Mouse (Mus musculus) midbrain, embryonic 15.5 days (tissue): Measurements from ENCODE around the gene Irs1. TPM values are rescaled to one million over a fixed set of nuclear protein-coding genes. Genes with fewer than 3 reads are reported as not detected.

Source experiments
- ATAC-seq: fragments of 200-750 bp; cut with Nextera tagmentation; replicated peaks from 2 replicates; pipeline ENCODE4 v1.8.0; 2017; ENCODE audit warnings: moderate TSS enrichment
- H3K27ac ChIP-seq: fragments of 300-500 bp; sonication (generic); 2 replicates; pipeline ENCODE4 v1.5.1; 2015; ENCODE audit warnings: mild to moderate bottlenecking, inconsistent platforms
- H3K27me3 ChIP-seq: fragments of 300-500 bp; sonication (generic); replicated peaks from 2 replicates; pipeline ENCODE4 v1.6.1; 2015; ENCODE audit warnings: inconsistent platforms
- H3K36me3 ChIP-seq: fragments of 300-500 bp; sonication (generic); replicated peaks from 2 replicates; pipeline ENCODE4 v1.6.1; 2015; ENCODE audit warnings: inconsistent platforms
- H3K4me1 ChIP-seq: fragments of 300-500 bp; sonication (generic); 2 replicates; pipeline ENCODE4 v1.6.1; 2015; ENCODE audit warnings: inconsistent platforms
- H3K4me2 ChIP-seq: fragments of 300-500 bp; sonication (generic); 2 replicates; pipeline ENCODE4 v1.6.1; 2015; ENCODE audit warnings: inconsistent platforms, mild to moderate bottlenecking, moderate library complexity
- H3K4me3 ChIP-seq: fragments of 300-500 bp; sonication (generic); 2 replicates; pipeline ENCODE4 v1.5.1; 2015; ENCODE audit warnings: mild to moderate bottlenecking, inconsistent platforms
- H3K9ac ChIP-seq: fragments of 300-500 bp; sonication (generic); 2 replicates; pipeline ENCODE4 v1.6.1; 2015; ENCODE audit warnings: mild to moderate bottlenecking, inconsistent platforms
- H3K9me3 ChIP-seq: fragments of 300-500 bp; sonication (generic); 2 replicates; pipeline ENCODE4 v1.6.1; 2016; ENCODE audit warnings: inconsistent platforms
- WGBS: fragments of 180-500 bp; shearing (Covaris S2); methylation state at CpG from one replicate; pipeline ENCODE4 v1.1.7; 2015; ENCODE audit warnings: mixed read lengths; 5-methylcytosine and 5-hydroxymethylcytosine counted together
- polyA plus RNA-seq: library from polyadenylated mRNA; unstranded; fragments of >200 nt; fragmentation: Nextera tagmentation; extraction: Ambion mirVana; gene quantifications from 2 replicates; pipeline ENCODE4 v1.2.1, GENCODE M21; 2015

Gene Irs1
- polyA plus RNA-seq, 1 experiment from 2014 or later: 8.2 TPM

DNA sequence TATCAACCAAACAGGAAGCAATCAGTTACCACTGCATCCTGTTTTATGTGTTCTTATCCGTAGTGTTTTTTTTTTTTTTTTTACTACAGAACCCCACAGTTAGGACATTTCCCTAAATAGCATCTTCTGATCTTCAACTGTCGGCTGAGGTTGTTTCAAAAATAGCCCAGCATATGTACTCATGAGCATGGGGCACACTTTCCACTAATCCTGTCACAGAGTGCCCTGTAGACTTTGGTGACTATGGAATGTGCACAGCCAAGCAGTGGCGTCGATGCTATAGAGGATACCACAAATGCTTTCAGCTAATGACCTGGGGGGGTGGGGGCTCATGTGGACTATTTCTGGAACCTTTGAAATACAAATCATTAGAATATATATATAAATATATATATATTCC is 23.7 kb downstream of the Irs1 start:
- 85% methylated on average over 4 of the region's 4 CpGs for WGBS
- Histone ChIP-seq H3K9me3 (no peaks in the 10 kb centered on the region), H3K36me3 (no peaks in the 10 kb centered on the region), H3K9ac (no peak overlapping the region), H3K4me3 (no peak overlapping the region), H3K27me3 (no peaks in the 10 kb centered on the region), H3K27ac (no peak overlapping the region), H3K4me2 (no peak overlapping the region), H3K4me1 (no peaks in the 10 kb centered on the region)
- ATAC-seq: no peak

DNA sequence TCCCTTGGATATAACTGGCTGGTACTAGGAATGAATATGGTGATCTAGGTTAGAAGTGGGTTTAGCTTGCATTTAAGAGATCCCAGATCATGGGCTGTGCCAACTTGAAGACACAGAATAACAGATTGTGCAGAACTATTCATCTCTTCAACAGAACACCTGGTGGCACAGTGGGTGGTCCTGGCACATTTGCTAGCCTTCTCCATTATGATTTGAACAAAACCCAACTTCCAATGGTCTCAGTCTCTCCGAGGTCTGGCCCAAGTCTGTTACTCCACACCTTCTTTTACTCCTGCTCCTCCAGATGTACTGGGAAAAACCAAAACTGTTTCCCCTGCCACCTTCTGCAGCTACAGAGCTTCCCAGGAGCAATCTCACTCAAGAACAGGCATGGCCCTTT is 28.9 kb downstream of the Irs1 start:
- H3K27me3 ChIP-seq: no peaks in the 10 kb centered on the region
- H3K4me3 ChIP-seq: no peak overlapping the region
- no peaks in the 10 kb centered on the region for H3K36me3 ChIP-seq
- H3K4me1 ChIP-seq: 0 out of 2 replicates have a peak, but pooled peaks cover 3% of the 10 kb centered on the region
- H3K9ac ChIP-seq: no peak overlapping the region
- no peak overlapping the region for H3K4me2 ChIP-seq
- H3K9me3 ChIP-seq: no peaks in the 10 kb centered on the region
- H3K27ac ChIP-seq: no peak overlapping the region
- no peak for ATAC-seq
- 59% methylated on average over 1 of the region's 1 CpGs for WGBS

DNA sequence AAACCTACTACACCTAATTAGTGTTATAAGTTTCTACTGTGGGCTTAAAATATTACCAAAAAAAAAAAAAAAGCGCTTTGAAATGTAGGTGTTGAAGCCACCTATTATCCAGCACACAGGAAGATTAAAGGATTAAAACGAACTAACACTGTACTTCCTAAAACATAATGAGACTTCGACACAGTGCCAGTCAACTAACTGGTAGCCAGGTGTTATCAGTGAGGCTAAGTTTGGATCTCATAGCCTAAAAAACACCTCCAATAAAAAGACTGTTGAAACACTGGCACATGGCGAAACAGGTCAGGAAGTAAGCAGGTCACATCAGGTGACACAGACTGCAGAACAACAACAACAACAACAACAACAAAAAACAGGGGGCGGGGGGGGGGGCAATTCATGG is 29.6 kb downstream of the Irs1 start:
- H3K4me1 ChIP-seq: 0 out of 2 replicates have a peak, but pooled peaks cover 3% of the 10 kb centered on the region
- no peak overlapping the region for H3K4me2 ChIP-seq
- ATAC-seq: no peak
- H3K9me3 ChIP-seq: no peaks in the 10 kb centered on the region
- H3K4me3 ChIP-seq: no peak overlapping the region
- H3K27me3 ChIP-seq: no peaks in the 10 kb centered on the region
- no peaks in the 10 kb centered on the region for H3K36me3 ChIP-seq
- H3K9ac ChIP-seq: no peak overlapping the region
- 84% methylated on average over 5 of the region's 5 CpGs for WGBS
- H3K27ac ChIP-seq: no peak overlapping the region

DNA sequence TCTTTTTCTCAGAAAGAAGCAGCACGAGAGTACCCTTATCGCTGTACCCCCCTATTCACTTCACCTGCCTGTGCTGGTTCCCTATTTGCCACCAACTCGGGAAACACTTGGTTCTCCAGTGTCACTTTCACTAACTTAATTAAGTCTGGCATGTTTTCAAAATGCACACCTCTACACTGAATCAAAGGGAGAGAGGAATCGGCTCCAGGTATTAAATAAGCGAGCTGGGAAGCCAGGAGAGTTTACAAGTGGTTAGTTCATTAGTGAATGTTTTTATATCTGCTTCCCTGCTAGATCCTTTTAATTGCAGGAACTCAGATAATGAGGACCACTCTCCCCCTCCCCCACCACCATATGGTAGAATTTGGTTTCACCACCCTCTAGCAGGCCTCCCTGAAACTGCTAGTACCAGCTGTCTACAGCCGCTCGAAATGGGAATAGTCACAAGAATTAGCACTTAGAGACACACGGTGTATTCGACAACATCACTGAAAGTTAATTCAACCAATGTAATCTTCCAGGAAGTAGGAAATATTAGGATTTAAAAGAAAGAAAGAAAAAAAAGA is 30.1 kb downstream of the Irs1 start:
- Histone ChIP-seq H3K9me3 (no peaks in the 10 kb centered on the region), H3K4me1 (0 out of 2 replicates have a peak, but pooled peaks cover 3% of the 10 kb centered on the region), H3K4me3 (no peak overlapping the region), H3K9ac (no peak overlapping the region), H3K36me3 (no peaks in the 10 kb centered on the region), H3K27me3 (no peaks in the 10 kb centered on the region), H3K27ac (no peak overlapping the region), H3K4me2 (no peak overlapping the region)
- peak; percentile 39; the same call in 1 of the 2 replicates for ATAC-seq
- WGBS: 51% methylated on average over 9 of the region's 9 CpGs

DNA sequence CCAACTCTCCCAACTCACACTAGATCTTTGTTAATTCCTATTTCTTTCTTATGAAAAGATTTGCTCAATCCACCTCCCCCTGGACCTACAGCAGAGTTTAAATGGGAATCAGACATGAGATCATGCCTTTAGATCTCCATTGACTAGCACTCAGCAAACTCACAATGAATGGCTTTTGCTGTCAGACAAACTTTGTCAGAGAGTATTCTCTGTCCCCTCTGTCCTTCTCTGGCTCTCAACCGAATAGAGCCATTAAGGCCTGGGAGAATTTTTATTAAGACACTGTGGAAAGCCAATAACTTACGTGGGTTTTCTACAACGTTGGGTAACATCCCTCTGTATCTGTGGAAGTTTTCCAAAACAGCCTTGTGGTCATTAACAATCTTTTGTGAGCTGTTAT is 31.2 kb downstream of the Irs1 start:
- no peak for ATAC-seq
- Histone ChIP-seq H3K9me3 (no peaks in the 10 kb centered on the region), H3K27ac (no peak overlapping the region), H3K4me3 (no peak overlapping the region), H3K4me2 (no peak overlapping the region), H3K27me3 (no peaks in the 10 kb centered on the region), H3K36me3 (no peaks in the 10 kb centered on the region), H3K4me1 (0 out of 2 replicates have a peak, but pooled peaks cover 3% of the 10 kb centered on the region), H3K9ac (no peak overlapping the region)
- 59% methylated on average over 3 of the region's 3 CpGs for WGBS

DNA sequence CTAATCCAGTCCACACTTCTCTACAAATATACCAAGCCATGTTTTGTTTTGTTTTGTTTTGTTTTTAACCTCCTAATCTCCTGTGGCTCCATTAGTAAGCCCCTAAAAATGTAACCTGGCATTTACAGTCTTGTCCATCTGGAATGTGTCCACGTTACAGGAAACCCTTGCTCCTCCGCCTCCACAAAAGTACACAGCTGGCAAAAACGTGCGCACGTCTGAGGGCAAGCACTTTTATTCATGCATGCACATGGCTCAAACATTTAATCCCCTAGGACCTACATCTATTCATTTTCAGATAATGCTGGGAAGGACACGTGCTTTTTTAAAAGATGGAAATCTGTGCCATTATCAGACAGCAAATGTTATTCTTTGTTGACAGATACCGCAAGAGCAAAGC is 32.9 kb downstream of the Irs1 start:
- Histone ChIP-seq H3K27ac (no peak overlapping the region), H3K9ac (no peak overlapping the region), H3K4me1 (0 out of 2 replicates have a peak, but pooled peaks cover 3% of the 10 kb centered on the region), H3K36me3 (no peaks in the 10 kb centered on the region), H3K4me3 (no peak overlapping the region), H3K9me3 (no peaks in the 10 kb centered on the region), H3K27me3 (no peaks in the 10 kb centered on the region), H3K4me2 (no peak overlapping the region)
- 37% methylated on average over 7 of the region's 7 CpGs for WGBS
- no peak for ATAC-seq

DNA sequence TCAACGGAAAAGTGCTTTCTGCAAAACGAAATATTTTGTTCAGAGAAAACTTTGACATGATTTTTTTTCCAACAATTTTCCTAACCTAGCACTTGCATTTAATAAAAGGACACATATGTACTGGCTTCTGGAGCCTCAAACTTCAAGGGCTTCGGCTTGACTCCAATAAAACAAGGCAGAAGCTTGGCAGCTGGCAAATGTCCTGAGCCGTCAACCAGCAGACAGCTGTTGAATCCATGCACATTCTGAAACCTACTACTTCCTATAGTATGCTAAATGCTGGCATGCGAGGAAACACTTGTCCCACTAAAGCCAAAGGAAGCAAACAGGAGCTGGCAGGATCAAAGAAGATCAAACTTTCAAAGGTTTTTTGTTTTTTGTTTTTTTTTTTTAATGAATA is 33.8 kb downstream of the Irs1 start:
- Histone ChIP-seq H3K9me3 (no peaks in the 10 kb centered on the region), H3K4me1 (0 out of 2 replicates have a peak, but pooled peaks cover 3% of the 10 kb centered on the region), H3K4me3 (no peak overlapping the region), H3K4me2 (no peak overlapping the region), H3K27ac (no peak overlapping the region), H3K27me3 (no peaks in the 10 kb centered on the region), H3K36me3 (no peaks in the 10 kb centered on the region), H3K9ac (no peak overlapping the region)
- no peak for ATAC-seq
- WGBS: 69% methylated on average over 5 of the region's 5 CpGs

DNA sequence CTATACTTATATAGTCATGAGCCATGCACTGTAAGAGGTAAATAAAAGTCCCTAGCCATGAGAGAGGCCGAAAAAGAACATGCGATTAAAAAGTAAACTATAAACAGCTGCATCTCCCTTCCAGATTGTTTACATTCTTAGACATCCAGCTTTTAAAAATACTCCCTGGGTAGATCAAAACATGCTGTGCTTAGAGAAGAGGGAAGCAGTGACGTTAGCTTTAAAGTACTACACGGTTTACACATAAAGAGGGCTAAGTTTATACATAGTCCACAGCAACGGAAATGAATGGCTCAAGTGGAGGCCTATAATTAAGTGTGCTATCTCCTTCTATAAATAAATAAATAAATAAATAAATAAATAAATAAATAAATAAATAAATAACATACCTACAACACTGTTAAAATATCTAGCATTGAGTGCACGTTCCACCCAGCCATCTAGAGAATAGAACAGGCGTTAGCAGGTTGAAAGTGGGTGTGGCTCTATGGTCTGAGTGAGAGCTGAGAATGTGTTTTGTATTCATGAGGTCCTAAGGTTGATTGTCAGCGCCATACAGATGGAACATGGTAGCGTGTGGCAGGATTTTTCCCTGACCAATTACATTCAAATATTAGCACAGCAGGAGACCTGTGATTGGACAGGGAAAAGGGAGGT is 37.3 kb downstream of the Irs1 start:
- no peak overlapping the region for H3K9ac ChIP-seq
- 81% methylated on average over 9 of the region's 9 CpGs for WGBS
- H3K4me1 ChIP-seq: 0 out of 2 replicates have a peak, but pooled peaks cover 3% of the 10 kb centered on the region
- H3K36me3 ChIP-seq: no peaks in the 10 kb centered on the region
- no peaks in the 10 kb centered on the region for H3K27me3 ChIP-seq
- no peak for ATAC-seq
- H3K4me2 ChIP-seq: no peak overlapping the region
- H3K4me3 ChIP-seq: no peak overlapping the region
- H3K27ac ChIP-seq: no peak overlapping the region
- no peaks in the 10 kb centered on the region for H3K9me3 ChIP-seq

DNA sequence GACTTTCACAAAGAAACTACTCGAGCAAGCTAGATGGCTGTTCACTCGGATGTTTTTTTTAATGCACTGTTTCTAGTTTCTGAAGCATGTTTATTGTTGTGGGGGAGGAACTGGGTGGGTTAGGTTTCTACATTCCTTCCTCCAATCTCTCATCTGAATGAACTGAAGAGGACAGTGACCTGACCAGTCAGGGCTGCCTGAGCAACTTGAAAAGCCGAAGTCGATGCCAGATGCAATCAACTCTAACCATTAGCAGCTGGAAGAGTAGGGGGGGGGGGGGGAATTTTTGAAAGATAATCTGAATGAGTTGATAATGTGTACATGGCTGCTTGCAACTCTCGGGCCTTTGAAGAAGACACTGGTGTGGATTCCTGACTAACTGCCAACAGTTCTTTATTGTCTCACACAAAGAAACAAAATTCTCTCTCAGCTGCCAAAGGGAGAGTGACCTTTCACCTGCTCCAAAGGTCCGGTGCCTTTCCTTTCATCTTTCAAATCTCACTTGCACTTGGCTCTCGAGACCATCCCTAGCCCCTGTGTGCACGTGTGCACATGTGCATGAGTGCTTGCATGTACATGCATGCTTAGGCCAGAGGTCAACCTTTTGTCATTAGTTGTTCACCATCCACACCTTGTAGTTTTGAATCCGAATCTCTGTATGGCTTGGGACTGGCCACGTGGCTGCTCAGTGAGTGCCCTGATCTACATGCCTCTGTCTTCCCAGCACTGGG is 43.8 kb downstream of the Irs1 start:
- H3K27ac ChIP-seq: no peak overlapping the region
- no peaks in the 10 kb centered on the region for H3K4me1 ChIP-seq
- no peak overlapping the region for H3K9ac ChIP-seq
- 0 out of 2 replicates have a peak, but pooled peaks have one; percentile 37 for ATAC-seq
- no peaks in the 10 kb centered on the region for H3K27me3 ChIP-seq
- no peaks in the 10 kb centered on the region for H3K9me3 ChIP-seq
- H3K4me3 ChIP-seq: no peak overlapping the region
- 57% methylated on average over 10 of the region's 10 CpGs for WGBS
- no peaks in the 10 kb centered on the region for H3K36me3 ChIP-seq
- H3K4me2 ChIP-seq: no peak overlapping the region

DNA sequence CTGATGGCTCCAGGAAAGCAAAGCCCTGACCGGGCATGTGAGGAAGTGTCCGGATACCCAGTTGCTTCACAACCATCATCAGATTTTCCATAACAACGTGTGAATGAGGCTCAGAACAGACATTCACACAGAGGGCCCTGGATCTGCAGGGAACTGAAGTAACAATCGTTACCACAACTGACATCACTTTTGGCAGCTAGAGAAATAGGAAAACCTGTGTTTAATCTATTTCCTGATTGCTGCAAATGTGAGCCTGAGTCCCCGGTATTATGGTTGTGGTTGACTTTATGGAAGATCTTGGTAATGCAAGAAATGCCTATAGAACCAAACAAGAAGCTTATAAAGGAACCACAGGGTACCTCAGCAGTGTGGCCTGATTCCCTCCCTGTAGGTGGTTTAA is 46.2 kb downstream of the Irs1 start:
- H3K4me1 ChIP-seq: no peaks in the 10 kb centered on the region
- H3K27me3 ChIP-seq: no peaks in the 10 kb centered on the region
- H3K4me3 ChIP-seq: no peak overlapping the region
- WGBS: 88% methylated on average over 5 of the region's 5 CpGs
- ATAC-seq: no peak
- H3K4me2 ChIP-seq: no peak overlapping the region
- H3K36me3 ChIP-seq: no peaks in the 10 kb centered on the region
- no peak overlapping the region for H3K27ac ChIP-seq
- no peaks in the 10 kb centered on the region for H3K9me3 ChIP-seq
- no peak overlapping the region for H3K9ac ChIP-seq

DNA sequence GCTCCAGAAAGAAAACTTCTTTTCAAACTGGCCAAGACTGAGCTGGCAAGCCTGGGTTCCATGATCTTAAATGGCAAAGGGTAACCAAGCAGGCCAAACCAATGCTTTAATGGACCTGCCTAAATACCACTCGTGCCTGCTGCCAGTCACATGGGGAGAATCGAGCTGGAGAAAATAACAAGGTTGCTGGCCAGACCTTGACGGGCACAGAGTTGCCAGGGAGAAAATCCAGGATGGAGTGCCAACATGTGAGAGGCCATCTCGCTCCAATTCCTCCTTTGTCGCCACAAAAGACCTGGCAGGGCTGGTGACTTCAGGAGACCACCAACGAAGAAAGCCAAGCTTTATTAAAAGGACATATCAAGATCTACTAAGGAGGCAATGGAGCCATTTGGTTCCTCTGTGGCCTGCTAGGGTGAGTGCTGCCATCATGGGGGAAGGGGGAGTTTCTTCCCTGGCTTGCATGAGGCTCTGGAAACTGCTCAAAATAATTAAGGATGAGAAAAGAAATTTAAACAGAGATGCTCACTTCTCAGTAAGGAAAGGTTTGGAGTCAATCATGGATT is 47.9 kb downstream of the Irs1 start:
- Histone ChIP-seq H3K27ac (no peak overlapping the region), H3K36me3 (no peaks in the 10 kb centered on the region), H3K4me3 (no peak overlapping the region), H3K9me3 (no peaks in the 10 kb centered on the region), H3K27me3 (no peaks in the 10 kb centered on the region), H3K4me1 (no peaks in the 10 kb centered on the region), H3K9ac (no peak overlapping the region), H3K4me2 (no peak overlapping the region)
- 0 out of 2 replicates have a peak, but pooled peaks have one; percentile 45 for ATAC-seq
- WGBS: 80% methylated on average over 6 of the region's 6 CpGs

DNA sequence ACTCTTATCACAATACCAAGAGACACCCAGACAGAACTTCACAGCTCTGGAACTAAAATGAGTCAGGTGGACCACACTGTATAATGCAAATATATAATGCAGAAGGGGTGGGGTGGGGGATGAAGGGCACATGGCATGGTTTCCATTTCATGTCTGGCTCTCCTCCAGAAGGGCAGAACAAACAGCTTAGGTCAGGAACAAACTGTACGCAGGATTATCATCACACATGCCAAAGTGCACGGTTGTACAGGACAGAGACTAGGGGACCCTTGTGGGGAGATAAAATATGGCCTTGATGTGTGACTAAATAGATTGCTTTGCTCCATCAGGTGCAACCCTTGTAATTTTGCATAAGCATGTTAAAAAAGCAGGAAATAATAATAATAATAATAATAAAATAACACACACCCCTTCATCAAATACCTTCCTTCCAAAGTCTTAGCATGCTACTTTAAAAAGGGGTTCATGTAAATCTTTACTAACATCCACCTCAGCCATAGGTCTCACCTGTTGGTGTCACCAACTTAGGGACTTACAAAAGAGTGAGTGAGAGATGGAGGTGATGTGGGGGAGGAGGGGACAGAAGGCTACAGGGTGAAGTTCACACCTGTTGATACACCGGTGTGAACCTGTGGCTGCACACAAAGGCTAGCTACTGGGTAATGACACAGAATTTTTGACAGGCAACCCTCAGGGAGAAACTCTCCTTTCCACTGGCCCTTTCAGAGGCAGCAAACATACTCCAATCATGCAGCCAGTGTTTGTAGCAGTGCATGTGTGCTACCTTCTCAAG is 51.6 kb downstream of the Irs1 start:
- H3K9ac ChIP-seq: no peak overlapping the region
- ATAC-seq: no peak
- 97% methylated on average over 3 of the region's 3 CpGs for whole genome bisulfite sequencing

More for the DNA sequence above, 51.6 kb downstream of the Irs1 start:
- Histone ChIP-seq H3K4me1 (no peaks in the 10 kb centered on the region), H3K4me3 (no peak overlapping the region), H3K4me2 (no peak overlapping the region), H3K36me3 (no peaks in the 10 kb centered on the region), H3K9me3 (no peaks in the 10 kb centered on the region), H3K27me3 (no peaks in the 10 kb centered on the region), H3K27ac (no peak overlapping the region)
